Mouse (Mus musculus) MEL (cell line): ENCODE data around the gene Tjp1. TPM values are rescaled to one million over a fixed set of nuclear protein-coding genes. Genes with fewer than 3 reads are reported as not detected.

Experiments used
- DNase-seq: peaks from one replicate; pipeline ENCODE4 v3.0.0; 2011; ENCODE audit warnings: low read depth, low spot score
- H3K27ac ChIP-seq: 2 replicates; pipeline ENCODE4 v1.5.1; 2012; ENCODE audit warnings: low read depth, mild to moderate bottlenecking, control low read depth, low read length, moderate library complexity; ENCODE audit not compliant: control insufficient read depth
- H3K27me3 ChIP-seq, 2 experiments: fragments of 150-350 bp in 1 of 2; sonication (generic) in 1 of 2; 2 replicates each; pipeline ENCODE4 v1.6.1; 2012; ENCODE audit warnings: low read length in 2 of 2, mild to moderate bottlenecking in 2 of 2, improper control_type of control experiment in 1 of 2, moderate library complexity in 1 of 2; ENCODE audit not compliant: insufficient read depth in 2 of 2, control insufficient read depth in 1 of 2
- H3K36me3 ChIP-seq, 2 experiments: 2 replicates each; pipeline ENCODE4 v1.6.1; 2012 to 2014; ENCODE audit warnings: low read length in 2 of 2, improper control_type of control experiment in 1 of 2, inconsistent platforms in 1 of 2, mild to moderate bottlenecking in 1 of 2; ENCODE audit not compliant: insufficient read depth in 2 of 2, control insufficient read depth in 1 of 2
- H3K4me1 ChIP-seq, 2 experiments: fragments of 150-350 bp in 1 of 2; sonication (generic) in 1 of 2; 2 replicates each; pipeline ENCODE4 v1.6.1; 2012; ENCODE audit warnings: low read length in 2 of 2, improper control_type of control experiment in 1 of 2, mild to moderate bottlenecking in 1 of 2; ENCODE audit not compliant: insufficient read depth in 2 of 2, control insufficient read depth in 1 of 2
- H3K4me3 ChIP-seq, 2 experiments: fragments of 150-350 bp in 1 of 2; sonication (generic) in 1 of 2; 2 replicates each; pipeline ENCODE4 v1.5.1; 2012; ENCODE audit warnings: low read depth in 2 of 2, low read length in 2 of 2, mild to moderate bottlenecking in 2 of 2, moderate library complexity in 2 of 2, control low read depth in 1 of 2, improper control_type of control experiment in 1 of 2; ENCODE audit not compliant: control insufficient read depth in 1 of 2, insufficient read depth in 1 of 2
- H3K79me2 ChIP-seq: 2 replicates; pipeline ENCODE4 v1.6.1; 2012; ENCODE audit warnings: mild to moderate bottlenecking, low read length, moderate library complexity; ENCODE audit not compliant: control insufficient read depth, poor library complexity, insufficient read depth
- H3K9ac ChIP-seq: 2 replicates; pipeline ENCODE4 v1.6.1; 2012; ENCODE audit warnings: low read depth, mild to moderate bottlenecking, control low read depth, low read length, moderate library complexity; ENCODE audit not compliant: control insufficient read depth, poor library complexity, severe bottlenecking
- H3K9me3 ChIP-seq: fragments of 150-350 bp; sonication (generic); replicated peaks from 2 replicates; pipeline ENCODE4 v1.6.1; 2012; ENCODE audit warnings: mild to moderate bottlenecking, low read length, improper control_type of control experiment, moderate library complexity; ENCODE audit not compliant: insufficient read depth
- BHLHE40 ChIP-seq: IDR thresholded peaks from 2 replicates; pipeline ENCODE4 v1.6.1; 2012; ENCODE audit warnings: low read depth, mild to moderate bottlenecking, inconsistent platforms, low read length, improper control_type of control experiment, borderline replicate concordance
- CHD1 ChIP-seq: IDR thresholded peaks from 2 replicates; pipeline ENCODE4 v1.6.1; 2012; ENCODE audit warnings: low read depth, mild to moderate bottlenecking, inconsistent platforms, low read length, improper control_type of control experiment
- CHD2 ChIP-seq: IDR thresholded peaks from 2 replicates; pipeline ENCODE4 v1.6.1; 2011; ENCODE audit warnings: low read length, improper control_type of control experiment
- CTCF ChIP-seq, 3 experiments: IDR thresholded peaks in 2 of 3; conservative IDR thresholded peaks in 1 of 3; 2 replicates each; pipeline ENCODE4 v1.5.1; 2011 to 2012; ENCODE audit warnings: low read length in 3 of 3, low read depth in 2 of 3, mild to moderate bottlenecking in 2 of 3, improper control_type of control experiment in 1 of 3, inconsistent platforms in 1 of 3, mixed read lengths in 1 of 3, moderate library complexity in 1 of 3; ENCODE audit not compliant: control insufficient read depth in 1 of 3, insufficient read depth in 1 of 3, poor library complexity in 1 of 3, severe bottlenecking in 1 of 3
- E2F4 ChIP-seq: IDR thresholded peaks from 2 replicates; pipeline ENCODE4 v1.6.1; 2011; ENCODE audit warnings: low read depth, low read length, improper control_type of control experiment, borderline replicate concordance
- ELF1 ChIP-seq: IDR thresholded peaks from 2 replicates; pipeline ENCODE4 v1.6.1; 2014; ENCODE audit warnings: low read depth, mild to moderate bottlenecking, inconsistent platforms, low read length, improper control_type of control experiment, moderate library complexity
- ETS1 ChIP-seq: IDR thresholded peaks from 2 replicates; pipeline ENCODE4 v1.6.1; 2012; ENCODE audit warnings: low read depth, mild to moderate bottlenecking, inconsistent platforms, low read length, improper control_type of control experiment, moderate library complexity
- JUND ChIP-seq: IDR thresholded peaks from 2 replicates; pipeline ENCODE4 v1.6.1; 2011; ENCODE audit warnings: low read depth, mild to moderate bottlenecking, improper control_type of control experiment, low read length
- MAFK ChIP-seq: IDR thresholded peaks from 2 replicates; pipeline ENCODE4 v1.6.1; 2011; ENCODE audit warnings: low read depth, mild to moderate bottlenecking, low read length, improper control_type of control experiment, borderline replicate concordance
- MYC ChIP-seq: IDR thresholded peaks from 2 replicates; pipeline ENCODE4 v1.6.1; 2011; ENCODE audit warnings: low read depth, mild to moderate bottlenecking, low read length, improper control_type of control experiment, moderate library complexity
- POLR2A ChIP-seq, 2 experiments: IDR thresholded peaks; 2 replicates each; pipeline ENCODE4 v1.6.1; 2011 to 2012; ENCODE audit warnings: low read length in 2 of 2, mild to moderate bottlenecking in 2 of 2, control low read depth in 1 of 2, improper control_type of control experiment in 1 of 2, low read depth in 1 of 2, moderate library complexity in 1 of 2; ENCODE audit not compliant: control insufficient read depth in 1 of 2, insufficient read depth in 1 of 2, poor library complexity in 1 of 2
- POLR2AphosphoS2 ChIP-seq: IDR thresholded peaks from 2 replicates; pipeline ENCODE4 v1.6.1; 2011; ENCODE audit warnings: low read length, improper control_type of control experiment
- RAD21 ChIP-seq: IDR thresholded peaks from 2 replicates; pipeline ENCODE4 v1.6.1; 2011; ENCODE audit warnings: mild to moderate bottlenecking, low read depth, low read length, improper control_type of control experiment
- RCOR1 ChIP-seq: IDR thresholded peaks from 2 replicates; pipeline ENCODE4 v1.6.1; 2012; ENCODE audit warnings: low read depth, mild to moderate bottlenecking, inconsistent platforms, low read length, improper control_type of control experiment
- SIN3A ChIP-seq: IDR thresholded peaks from 2 replicates; pipeline ENCODE4 v1.6.1; 2012; ENCODE audit warnings: low read length, improper control_type of control experiment, inconsistent platforms
- SMC3 ChIP-seq: IDR thresholded peaks from 2 replicates; pipeline ENCODE4 v1.6.1; 2011; ENCODE audit warnings: low read depth, low read length, improper control_type of control experiment
- TCF12 ChIP-seq: IDR thresholded peaks from 2 replicates; pipeline ENCODE4 v1.6.1; 2014; ENCODE audit warnings: low read depth, mild to moderate bottlenecking, inconsistent platforms, low read length, improper control_type of control experiment, moderate library complexity
- UBTF ChIP-seq: IDR thresholded peaks from 2 replicates; pipeline ENCODE4 v1.6.1; 2012; ENCODE audit warnings: low read depth, mild to moderate bottlenecking, inconsistent platforms, low read length, improper control_type of control experiment, moderate library complexity, borderline replicate concordance; ENCODE audit not compliant: insufficient read depth
- ZKSCAN1 ChIP-seq: IDR thresholded peaks from 2 replicates; pipeline ENCODE4 v1.6.1; 2012; ENCODE audit warnings: low read depth, mild to moderate bottlenecking, inconsistent platforms, low read length, improper control_type of control experiment, moderate library complexity
- polyA plus RNA-seq, 2 experiments: library from polyadenylated mRNA; stranded (reverse) in 1 of 2; unstranded in 1 of 2; fragments of >175 nt in 1 of 2; fragments of >200 nt in 1 of 2; gene quantifications; 2 replicates each; pipeline versions ENCODE4 v1.2.1 to v1.2.4; 2012; ENCODE audit warnings: low replicate concordance in 2 of 2, low read depth in 1 of 2; ENCODE audit not compliant: insufficient read length in 2 of 2, insufficient read depth in 1 of 2, missing spikeins in 1 of 2
- total RNA-seq: library from RNA; depleted of rRNA; stranded (reverse); fragments of 300-350 nt; gene quantifications from 2 replicates; pipeline ENCODE4 v1.2.3, GENCODE M21; 2012

The Tjp1 gene
- total and polyA plus RNA-seq, 3 experiments = 0.01 TPM; not detected in 2

- no peaks in the 10 kb centered on the region for H3K36me3 ChIP-seq
- no peak overlapping the region for H3K9ac ChIP-seq
- H3K4me1 ChIP-seq = no peaks in the 10 kb centered on the region
- no peak overlapping the region for H3K4me3 ChIP-seq
- DNase-seq = no peak
- no peaks in the 10 kb centered on the region for H3K9me3 ChIP-seq
- TF ChIP-seq MAFK (no peak), UBTF (no peak), BHLHE40 (no peak), E2F4 (no peak), ZKSCAN1 (no peak), JUND (no peak), CTCF (IDR thresholded peaks at IDR 0.05 in 2 of 3, conservative IDR thresholded peaks at IDR 0.05 in 1 of 3; ENCODE audit: control insufficient read depth in 1 of 3, insufficient read depth in 1 of 3, low read depth in 2 of 3, low read length in 3 of 3, poor library complexity in 1 of 3, severe bottlenecking in 1 of 3) (no peak), POLR2AphosphoS2 (no peak), POLR2A (IDR thresholded peaks at IDR 0.05; ENCODE audit: control insufficient read depth in 1 of 2, insufficient read depth in 1 of 2, low read depth in 1 of 2, low read length in 2 of 2, poor library complexity in 1 of 2) (no peak), SMC3 (no peak)
- TF ChIP-seq, all 39 proteins: peak for 0
- Histone ChIP-seq H3K27ac (no peak overlapping the region), H3K27me3 (no peaks in the 10 kb centered on the region; a peak in 1 of 4 replicates), H3K79me2 (no peaks in the 10 kb centered on the region)
Observed at GRCm38 (mm10) chr7:65516903-65517302, 10.7 kb downstream of the Tjp1 start.

- H3K9ac ChIP-seq = no peak overlapping the region
- no peaks in the 10 kb centered on the region for H3K79me2 ChIP-seq
- no peak for TF ChIP-seq RCOR1
- TF ChIP-seq RAD21 = no peak
- no peak for TF ChIP-seq MYC
- TF ChIP-seq MAFK = no peak
- no peak for TF ChIP-seq POLR2AphosphoS2
- TF ChIP-seq ETS1 = no peak
- TF ChIP-seq ELF1 = no peak
- TF ChIP-seq TCF12 = no peak
- no peak for TF ChIP-seq SIN3A
- TF ChIP-seq POLR2A (IDR thresholded peaks at IDR 0.05; ENCODE audit: control insufficient read depth in 1 of 2, insufficient read depth in 1 of 2, low read depth in 1 of 2, low read length in 2 of 2, poor library complexity in 1 of 2) = no peak
- TF ChIP-seq CHD1 = no peak
- TF ChIP-seq CHD2 = no peak
- no peak for TF ChIP-seq ZKSCAN1
- TF ChIP-seq UBTF = no peak
- H3K4me3 ChIP-seq = no peak overlapping the region
- no peak for DNase-seq
- H3K27me3 ChIP-seq = no peaks in the 10 kb centered on the region; a peak in 1 of 4 replicates
- H3K9me3 ChIP-seq = no peaks in the 10 kb centered on the region
- H3K27ac ChIP-seq = no peak overlapping the region
- H3K4me1 ChIP-seq = no peaks in the 10 kb centered on the region
- no peaks in the 10 kb centered on the region for H3K36me3 ChIP-seq
Observed at GRCm38 (mm10) chr7:65513451-65514179, 14.0 kb downstream of the Tjp1 start.
